Mouse (Mus musculus) lung, postnatal 0 days (tissue): ENCODE measurements around the gene E130218I03Rik. TPM values are rescaled to one million over a fixed set of nuclear protein-coding genes. Genes with fewer than 3 reads are reported as not detected.

Source experiments
- ATAC-seq: fragments of 200-750 bp; cut with Nextera tagmentation; 2 replicates; pipeline ENCODE4 v1.8.0; 2017; ENCODE audit warnings: moderate library complexity
- DNase-seq: peaks from one replicate; pipeline ENCODE4 v3.0.0-alpha.2; 2016; ENCODE audit warnings: low spot score
- H3K27ac ChIP-seq: fragments of 300-500 bp; sonication (generic); 2 replicates; pipeline ENCODE4 v1.5.1; 2014; ENCODE audit warnings: antibody characterized with exemption, mild to moderate bottlenecking, low read length, mixed read lengths
- H3K27me3 ChIP-seq: fragments of 300-500 bp; sonication (generic); replicated peaks from 2 replicates; pipeline ENCODE4 v1.6.1; 2014; ENCODE audit warnings: low read length, mixed read lengths; ENCODE audit not compliant: insufficient read depth
- H3K36me3 ChIP-seq: fragments of 300-500 bp; sonication (generic); 2 replicates; pipeline ENCODE4 v1.6.1; 2014; ENCODE audit warnings: low read length, mixed read lengths; ENCODE audit not compliant: insufficient read depth
- H3K4me1 ChIP-seq: fragments of 300-500 bp; sonication (generic); 2 replicates; pipeline ENCODE4 v1.6.1; 2014; ENCODE audit warnings: antibody characterized with exemption, low read depth, low read length, mixed read lengths; ENCODE audit not compliant: insufficient read depth
- H3K4me2 ChIP-seq: fragments of 300-500 bp; sonication (generic); replicated peaks from 2 replicates; pipeline ENCODE4 v1.6.1; 2014; ENCODE audit warnings: low read depth, mild to moderate bottlenecking, low read length, moderate library complexity, mixed read lengths
- H3K4me3 ChIP-seq: fragments of 300-500 bp; sonication (generic); 2 replicates; pipeline ENCODE4 v1.5.1; 2014; ENCODE audit warnings: low read depth, low read length
- H3K9ac ChIP-seq: fragments of 300-500 bp; sonication (generic); replicated peaks from 2 replicates; pipeline ENCODE4 v1.6.1; 2014; ENCODE audit warnings: low read depth, mild to moderate bottlenecking
- H3K9me3 ChIP-seq: fragments of 300-500 bp; sonication (generic); 2 replicates; pipeline ENCODE4 v1.6.1; 2016; ENCODE audit warnings: low read length, mixed read lengths
- CTCF ChIP-seq: IDR thresholded peaks from 2 replicates; pipeline ENCODE4 v1.5.1; 2016; ENCODE audit warnings: antibody characterized with exemption, mild to moderate bottlenecking
- EP300 ChIP-seq: IDR thresholded peaks from 2 replicates; pipeline ENCODE4 v1.6.1; 2016; ENCODE audit warnings: antibody characterized with exemption, mild to moderate bottlenecking, control low read depth
- WGBS: fragments of 180-500 bp; shearing (Covaris S2); extraction: QIAGEN DNeasy Blood & Tissue Kit; methylation state at CpG from one replicate; pipeline ENCODE4 v1.1.7; 2014; 5-methylcytosine and 5-hydroxymethylcytosine counted together
- polyA plus RNA-seq: library from polyadenylated mRNA; unstranded; fragments of >200 nt; fragmentation: Nextera tagmentation; extraction: Ambion mirVana; gene quantifications from 2 replicates; pipeline ENCODE4 v1.2.1, GENCODE M21; 2015

E130218I03Rik gene
- polyA plus RNA-seq, 1 experiment from 2014 or later: not detected

- ATAC-seq: 0 out of 2 replicates have a peak, but pooled peaks have one; percentile 20
- TF ChIP-seq CTCF: no peak
- no peak for TF ChIP-seq EP300
- H3K4me3 ChIP-seq: no peak overlapping the region
- DNase-seq: peak; percentile 39
- H3K27ac ChIP-seq: peak overlapping the region; percentile 51
- H3K36me3 ChIP-seq: no peaks in the 10 kb centered on the region
- 50% methylated on average over 4 of the region's 4 CpGs for WGBS
- no peak overlapping the region for H3K9ac ChIP-seq
- H3K4me1 ChIP-seq: peaks cover 17% of the 10 kb centered on the region
- no peak overlapping the region for H3K4me2 ChIP-seq
- peaks cover 21% of the 10 kb centered on the region for H3K27me3 ChIP-seq
- H3K9me3 ChIP-seq: no peaks in the 10 kb centered on the region
Measured at GRCm38 (mm10) chr4:134255854-134256253, 12.4 kb downstream of the E130218I03Rik start.

- no peak for DNase-seq
- Histone ChIP-seq H3K4me3 (no peak overlapping the region), H3K27ac (peak overlapping the region; percentile 51), H3K27me3 (peaks cover 13% of the 10 kb centered on the region), H3K9ac (no peak overlapping the region), H3K4me1 (peaks cover 12% of the 10 kb centered on the region), H3K4me2 (no peak overlapping the region), H3K9me3 (no peaks in the 10 kb centered on the region), H3K36me3 (no peaks in the 10 kb centered on the region)
- WGBS: 22% methylated on average over 16 of the region's 19 CpGs
- peak; percentile 13; the same call in 1 of the 2 replicates for ATAC-seq
- no peak for TF ChIP-seq CTCF
- TF ChIP-seq EP300: no peak
Measured at GRCm38 (mm10) chr4:134256407-134257197, 13.1 kb downstream of the E130218I03Rik start.

GRCm38 (mm10) chr4:134257198-134258009 is 13.9 kb downstream of the E130218I03Rik start:
- Histone ChIP-seq H3K4me3 (no peak overlapping the region), H3K4me2 (no peak overlapping the region), H3K36me3 (no peaks in the 10 kb centered on the region), H3K9me3 (no peaks in the 10 kb centered on the region), H3K4me1 (peaks cover 6% of the 10 kb centered on the region), H3K9ac (no peak overlapping the region), H3K27me3 (peaks cover 5% of the 10 kb centered on the region), H3K27ac (peak overlapping the region; percentile 6; the same call in 1 of the 2 replicates)
- 32% methylated on average over 11 of the region's 11 CpGs for WGBS
- ATAC-seq (peak; percentile 29; the same call in 1 of the 2 replicates), DNase-seq (no peak)
- no peak for TF ChIP-seq CTCF
- no peak for TF ChIP-seq EP300

DNA sequence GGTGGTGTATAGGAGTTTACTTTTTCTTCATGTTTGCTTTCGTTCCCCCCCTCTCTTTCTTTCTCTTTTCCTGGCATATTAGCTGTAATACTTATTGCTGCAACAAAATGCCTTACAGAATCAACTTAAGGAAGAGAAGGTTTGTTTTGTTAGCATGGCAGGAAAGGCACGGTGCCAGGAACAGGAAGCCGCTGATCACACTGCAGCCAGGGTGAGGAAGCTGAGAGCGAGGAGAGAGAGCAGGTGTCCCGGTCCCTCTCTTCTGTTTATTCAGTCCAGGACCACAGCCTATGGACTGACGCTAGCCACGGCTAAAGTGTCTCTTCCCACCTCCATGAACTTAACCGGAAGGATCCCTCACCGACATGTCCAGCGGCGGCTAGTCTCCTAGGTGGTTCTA is 14.9 kb downstream of the E130218I03Rik start:
- no peak for TF ChIP-seq EP300
- no peak for TF ChIP-seq CTCF
- ATAC-seq: 0 out of 2 replicates have a peak, but pooled peaks have one; percentile 19
- H3K4me2 ChIP-seq: no peak overlapping the region

GRCm38 (mm10) chr4:134263191-134263590 is 19.7 kb downstream of the E130218I03Rik start:
- Histone ChIP-seq H3K9me3 (no peaks in the 10 kb centered on the region), H3K4me2 (no peak overlapping the region), H3K9ac (no peak overlapping the region), H3K27me3 (no peaks in the 10 kb centered on the region), H3K4me1 (no peaks in the 10 kb centered on the region; the same call in 1 of the 2 replicates), H3K27ac (no peak overlapping the region), H3K4me3 (no peak overlapping the region), H3K36me3 (no peaks in the 10 kb centered on the region)
- 29% methylated on average over 6 of the region's 6 CpGs for WGBS
- DNase-seq (peak; percentile 77), ATAC-seq (peak; percentile 25; the same call in 1 of the 2 replicates)
- TF ChIP-seq CTCF (peak; percentile 88), EP300 (no peak)

More for the DNA sequence above, 14.9 kb downstream of the E130218I03Rik start:
- no peak overlapping the region for H3K9ac ChIP-seq
- peaks cover 6% of the 10 kb centered on the region for H3K4me1 ChIP-seq
- WGBS: 32% methylated on average over 11 of the region's 11 CpGs
- H3K27me3 ChIP-seq: peaks cover under 1% of the 10 kb centered on the region; the same call in 1 of the 2 replicates
- H3K27ac ChIP-seq: no peak overlapping the region
- DNase-seq: peak; percentile 51
- no peaks in the 10 kb centered on the region for H3K36me3 ChIP-seq
- no peak overlapping the region for H3K4me3 ChIP-seq
- no peaks in the 10 kb centered on the region for H3K9me3 ChIP-seq
